Mouse (Mus musculus) liver, embryonic 14.5 days (tissue): ENCODE data around the gene Csrp1.

ENCODE experiments used
- CTCF ChIP-seq: IDR thresholded peaks from 2 replicates; pipeline ENCODE4 v1.5.1; 2016; ENCODE audit warnings: antibody characterized with exemption, low read depth, control low read depth
- EP300 ChIP-seq: IDR thresholded peaks from 2 replicates; pipeline ENCODE4 v1.6.1; 2016; ENCODE audit warnings: antibody characterized with exemption, low read depth

DNA sequence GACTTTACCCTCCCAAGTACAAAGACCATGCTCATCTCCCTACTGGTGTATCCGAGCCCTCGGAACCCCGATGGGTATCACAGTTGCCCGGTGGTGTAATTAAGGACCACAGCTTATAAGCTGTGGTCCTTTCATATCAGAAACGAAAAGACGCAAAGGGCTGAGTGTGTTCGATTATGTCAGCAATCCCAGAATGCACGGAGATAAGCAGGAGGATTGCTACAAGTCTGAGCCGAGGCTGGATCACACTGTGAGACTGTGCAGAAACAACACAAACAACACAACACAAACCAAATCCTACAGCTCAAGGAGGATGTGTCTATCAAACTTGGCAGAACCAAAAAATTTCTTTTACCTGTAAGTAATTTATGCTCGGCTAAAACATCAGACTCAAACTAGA is 43.6 kb upstream of the Csrp1 start:
- TF ChIP-seq EP300, result no peak
- no peak for TF ChIP-seq CTCF
